Mouse (Mus musculus): ENCODE measurements at regions not wholly inside any gene's neighbourhood (a gene's known extent, or its start where the extent isn't known, plus 50 kb on each side); places are given as distances from the start of the nearest gene placed in this dataset.

DNA sequence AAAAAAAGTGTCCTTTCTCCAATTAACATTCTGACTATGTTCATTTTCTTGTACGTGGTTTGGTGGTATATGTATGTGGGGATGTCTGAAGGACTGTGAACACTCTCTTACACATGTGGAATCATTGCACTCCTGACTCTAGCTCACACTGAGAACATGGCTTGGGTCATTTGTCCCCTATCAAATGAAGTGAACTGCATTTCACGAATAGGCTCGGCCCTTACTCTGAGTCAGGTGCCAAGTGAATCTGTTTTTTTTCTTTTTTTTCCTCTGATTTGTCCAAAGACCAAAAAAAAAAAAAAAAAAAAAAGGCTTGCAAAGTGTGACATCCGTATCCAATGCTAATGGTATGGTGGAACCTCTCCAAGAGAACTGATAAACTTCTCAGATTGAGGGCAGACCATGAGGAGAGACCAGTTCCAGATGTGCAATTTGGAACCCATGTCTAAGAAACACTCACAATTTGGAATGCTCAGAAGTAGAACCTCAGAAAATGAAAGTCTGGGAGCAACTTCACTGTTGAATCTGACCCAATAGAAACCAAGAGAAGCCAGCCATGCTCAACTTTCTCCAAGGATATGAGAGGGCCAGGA is 631.7 kb upstream of the Fam160b2 start:
- DNase-seq (ENCODE audit: low spot score in 2 of 2) = no peak

DNA sequence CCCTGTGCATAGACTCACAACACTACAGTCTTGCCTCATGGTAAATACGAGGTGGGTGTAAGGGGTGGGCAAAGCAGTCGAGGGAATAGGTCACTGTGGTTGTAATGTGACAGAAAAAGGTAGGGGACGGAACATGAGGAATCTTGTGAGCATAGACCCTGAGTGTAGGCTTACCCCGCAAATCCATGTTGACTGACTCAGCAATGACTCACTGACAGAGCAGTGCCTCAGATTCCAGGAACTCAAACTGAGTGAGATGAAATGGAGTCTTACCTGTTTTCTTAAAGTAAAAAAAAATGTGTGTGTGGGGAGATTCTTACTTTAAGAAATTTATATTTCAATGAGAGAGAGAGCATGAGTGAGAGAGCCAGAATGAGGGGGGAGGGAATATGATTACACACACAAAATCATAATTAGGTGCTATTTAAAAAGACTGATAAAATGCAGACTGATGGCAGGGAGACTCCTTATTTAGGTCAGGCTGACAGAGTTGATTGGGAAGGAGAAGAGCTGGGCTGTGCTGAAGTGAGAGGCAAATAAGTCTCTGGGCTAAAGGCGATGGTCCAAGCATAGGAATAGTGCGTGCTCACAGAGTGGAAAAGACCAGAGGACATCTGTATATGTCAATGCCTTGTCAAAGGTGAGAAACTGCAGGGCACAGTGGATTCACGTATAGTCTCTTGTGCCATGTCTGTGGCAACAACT is 631.0 kb upstream of the Fam160b2 start:
- DNase-seq (ENCODE audit: low spot score in 2 of 2) = no peak

DNA sequence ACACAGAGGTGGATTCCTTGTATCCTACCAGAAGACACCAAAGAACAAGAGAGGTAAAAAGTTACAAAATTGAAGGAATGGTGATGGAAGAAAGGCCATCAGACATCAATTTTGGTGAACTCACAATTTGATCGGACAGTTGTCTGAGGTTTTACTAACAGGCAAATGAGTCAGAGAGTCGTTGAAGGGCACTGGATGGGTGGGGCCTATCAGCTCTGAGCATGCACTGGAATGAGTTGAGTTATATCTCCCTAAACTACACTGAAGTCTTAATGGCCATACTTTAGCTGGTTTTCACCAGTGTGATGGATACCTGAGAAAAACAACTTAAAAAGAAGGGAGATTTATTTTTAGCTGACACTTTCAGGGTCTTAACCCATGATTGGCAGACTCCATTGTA is 630.3 kb upstream of the Fam160b2 start:
- DNase-seq (ENCODE audit: low spot score in 2 of 2) = no peak

DNA sequence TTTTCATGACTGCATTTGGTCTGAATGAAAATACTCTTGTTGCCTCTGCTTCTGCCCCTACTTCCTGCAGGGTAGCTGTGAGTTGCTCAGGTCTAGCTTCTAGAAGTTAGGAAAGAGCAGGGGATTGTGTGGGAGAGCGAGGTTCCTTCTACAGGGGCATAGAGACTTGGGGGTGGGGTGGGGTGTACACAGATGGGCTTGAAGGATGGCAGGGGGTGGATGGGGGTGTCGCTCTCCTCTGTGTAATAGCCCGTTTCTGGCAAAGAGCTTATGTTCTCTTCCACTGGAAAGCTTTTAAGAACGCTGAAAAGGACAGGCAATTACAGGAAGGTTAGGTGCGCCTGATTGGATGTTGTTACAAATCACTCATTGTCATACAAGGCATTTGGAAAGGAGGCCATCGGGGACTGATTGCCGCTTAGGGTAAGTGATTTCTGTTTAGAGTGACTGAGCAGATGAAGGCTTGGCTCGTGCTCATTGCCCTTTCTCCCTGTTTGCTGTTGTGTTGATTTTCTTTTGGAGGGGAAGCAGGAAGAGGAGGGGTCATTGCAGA is 629.3 kb upstream of the Fam160b2 start:
- no peak for DNase-seq (ENCODE audit: low spot score in 2 of 2)

DNA sequence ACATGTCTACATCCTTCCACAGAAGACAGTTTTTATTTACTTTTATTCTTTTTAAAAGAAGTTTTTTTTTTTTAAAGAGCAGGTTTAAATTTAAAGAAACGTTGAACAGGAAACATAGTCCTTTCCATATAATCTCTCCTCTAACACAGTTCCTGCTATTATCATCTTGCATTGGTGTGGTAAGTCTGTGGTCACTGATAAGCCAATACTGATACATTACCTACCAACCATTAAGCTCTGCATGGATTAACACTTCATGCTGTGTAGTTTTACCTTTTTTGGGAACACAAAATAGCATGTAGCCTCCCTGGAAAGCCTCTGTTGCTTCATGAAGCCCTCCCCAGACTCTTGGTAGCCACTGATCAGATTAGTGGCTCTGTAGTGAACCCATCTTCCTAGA is 617.4 kb upstream of the Fam160b2 start:
- DNase-seq (ENCODE audit: low spot score in 2 of 2) = no peak

DNA sequence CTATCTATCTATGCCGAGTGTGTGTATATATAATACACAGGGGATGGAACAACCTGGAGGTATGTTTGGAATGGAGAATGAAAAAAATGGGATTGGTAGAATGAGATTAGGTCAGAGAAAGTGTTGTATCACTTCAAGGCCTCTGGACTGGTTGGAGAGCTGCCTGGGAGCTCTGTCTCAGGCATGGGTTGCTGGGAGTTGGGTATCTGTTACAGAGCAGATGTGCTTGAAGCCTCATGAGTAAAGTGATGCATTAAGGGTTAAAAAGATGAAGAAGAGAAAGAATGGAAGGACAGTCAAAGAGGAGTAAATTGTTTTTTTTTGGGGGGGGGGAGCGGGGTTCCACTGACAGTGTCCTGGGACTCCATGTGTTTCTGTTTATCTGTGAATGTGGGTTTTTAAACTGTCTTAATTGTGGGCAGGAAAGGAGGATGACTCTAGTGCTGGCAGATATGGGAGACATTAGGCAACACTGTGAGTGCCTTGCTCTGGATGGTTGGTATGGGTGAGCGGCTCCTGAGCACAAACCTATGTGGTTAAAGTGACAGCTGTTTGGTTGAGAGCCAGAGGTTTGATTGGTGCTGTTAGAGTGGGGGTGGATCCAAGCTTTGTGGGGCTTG is 611.8 kb upstream of the Fam160b2 start:
- DNase-seq (ENCODE audit: low spot score in 2 of 2) = no peak

DNA sequence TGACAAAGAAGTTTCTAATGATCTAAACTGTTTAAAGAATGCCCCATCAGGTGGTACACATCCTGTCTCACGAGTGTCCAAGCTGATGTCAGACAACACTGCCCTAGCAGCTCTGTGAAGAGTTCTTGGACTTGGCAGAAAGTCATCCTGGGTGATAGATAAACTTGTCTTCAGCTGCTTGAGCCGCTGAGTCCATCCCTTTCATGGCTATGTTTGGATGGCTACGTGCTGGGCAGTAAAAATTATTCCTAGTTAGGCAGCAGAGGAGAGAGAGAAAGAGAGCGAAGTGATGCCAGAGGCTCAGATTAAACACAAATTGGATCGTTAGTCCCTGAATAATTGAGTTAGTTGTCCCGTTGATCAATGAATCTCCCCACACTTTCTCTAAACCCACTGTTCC is 603.8 kb upstream of the Fam160b2 start:
- DNase-seq (ENCODE audit: low spot score in 2 of 2) = no peak

DNA sequence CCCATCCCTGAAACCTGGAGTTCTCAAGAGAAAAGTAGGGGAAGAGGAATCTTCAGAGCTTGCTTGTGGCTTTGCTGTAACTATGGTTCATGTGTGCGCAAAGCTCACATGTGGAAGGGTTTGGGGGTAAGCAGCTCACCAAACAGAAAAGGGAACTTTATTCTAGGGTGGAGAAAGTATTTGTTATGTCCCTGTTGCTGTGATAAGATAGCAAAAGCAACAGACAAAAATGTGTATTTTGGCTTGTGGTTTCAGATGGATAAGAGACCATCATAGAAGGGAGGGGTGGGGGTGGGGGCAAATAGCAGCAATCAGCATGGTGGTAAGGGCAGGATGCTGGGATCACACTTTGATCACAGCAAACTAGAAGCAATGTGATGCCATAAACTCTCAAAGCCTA is 601.3 kb upstream of the Fam160b2 start:
- DNase-seq (ENCODE audit: low spot score in 2 of 2) = no peak

DNA sequence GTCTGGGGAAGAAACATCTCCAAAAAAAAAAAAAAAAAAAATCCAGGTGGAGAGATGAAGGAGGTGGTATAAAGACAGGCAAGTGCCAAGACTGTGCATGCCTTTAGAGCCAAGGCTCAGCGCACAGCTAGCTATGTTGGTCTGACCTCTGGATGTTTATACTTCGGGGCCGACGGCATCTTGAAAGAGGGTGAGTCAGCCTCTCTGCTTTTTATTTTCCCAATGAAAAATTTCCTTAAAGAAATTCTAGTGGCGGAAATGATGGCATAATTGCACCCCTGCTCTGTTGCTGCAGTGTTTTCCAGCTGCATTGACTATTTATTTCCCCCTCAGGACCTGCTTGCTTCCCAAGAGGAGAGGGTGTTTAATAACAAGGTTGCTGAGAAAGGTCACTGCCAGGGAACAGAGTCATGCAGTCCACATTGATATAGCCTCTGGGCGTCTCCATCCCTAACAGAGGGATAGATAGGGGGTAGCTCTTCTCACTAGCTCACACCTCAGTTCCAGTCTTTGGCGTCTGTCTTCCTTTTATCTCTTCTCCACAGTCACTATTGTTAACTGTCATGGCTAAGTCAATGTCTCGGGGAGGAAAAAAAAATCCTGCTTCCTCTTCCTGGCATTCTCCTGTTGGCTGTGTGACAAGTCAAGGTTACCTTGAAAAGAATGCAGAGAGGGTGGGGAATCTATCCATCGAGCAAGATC is 599.7 kb upstream of the Fam160b2 start:
- DNase-seq (ENCODE audit: low spot score in 2 of 2) = no peak

DNA sequence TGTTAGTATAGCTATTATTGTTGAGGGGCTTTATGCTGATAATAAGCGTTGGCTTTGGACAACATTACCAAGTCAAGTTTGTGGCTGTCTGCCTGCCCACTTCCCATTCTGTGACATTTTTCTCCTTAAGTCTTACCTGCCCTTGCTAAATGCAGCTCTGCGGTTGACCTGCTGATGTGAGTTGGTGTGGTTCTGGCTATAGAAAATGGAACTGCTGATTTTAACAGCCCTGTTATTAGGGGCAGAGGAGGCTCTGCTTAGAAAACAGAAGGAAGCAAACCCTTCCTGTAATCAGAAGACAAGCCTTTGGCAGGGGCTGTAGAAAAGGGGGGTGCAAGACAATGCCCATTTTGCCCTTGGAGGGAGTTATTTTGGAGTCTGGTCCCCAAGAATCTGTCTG is 594.6 kb upstream of the Fam160b2 start:
- DNase-seq (ENCODE audit: low spot score in 2 of 2) = no peak

DNA sequence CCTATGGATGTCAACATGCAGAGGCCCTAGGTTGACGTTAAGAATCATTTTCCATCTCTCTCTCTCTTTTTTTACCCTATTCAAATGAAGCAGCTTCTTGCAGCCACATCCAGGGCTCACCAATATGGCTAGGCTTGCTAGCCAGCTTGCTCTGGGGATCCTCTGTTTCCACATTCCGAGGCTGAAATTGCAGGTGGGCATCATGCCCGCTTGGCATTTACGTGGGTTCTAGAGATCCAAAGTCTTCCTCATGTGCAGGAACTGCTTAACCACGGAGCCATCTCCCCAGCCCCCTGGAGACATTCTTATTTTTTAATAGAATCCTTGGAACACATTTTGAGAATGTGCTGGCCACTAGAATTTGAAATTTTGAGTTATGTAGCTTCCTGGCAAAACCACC is 592.9 kb upstream of the Fam160b2 start:
- no peak for DNase-seq (ENCODE audit: low spot score in 2 of 2)

DNA sequence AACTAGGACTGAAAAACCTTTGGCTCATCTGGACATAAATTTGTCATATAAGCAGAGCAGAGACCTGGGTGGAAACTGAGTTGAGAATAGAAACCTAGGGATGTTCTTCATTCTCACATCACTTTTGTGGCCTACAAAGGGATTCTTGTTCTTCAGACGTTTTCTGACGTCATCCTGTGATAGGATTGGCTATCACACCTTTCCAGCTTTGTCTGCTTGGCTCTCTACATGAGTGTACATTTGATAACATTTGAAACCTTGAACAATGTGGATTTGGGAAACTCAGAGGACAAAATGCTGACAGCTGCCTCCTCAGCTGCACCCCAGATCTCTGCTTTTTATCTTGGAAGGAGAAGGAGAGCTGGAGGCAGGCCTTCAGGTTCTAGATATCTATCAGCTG is 589.7 kb upstream of the Fam160b2 start:
- no peak for DNase-seq (ENCODE audit: low spot score in 2 of 2)

DNA sequence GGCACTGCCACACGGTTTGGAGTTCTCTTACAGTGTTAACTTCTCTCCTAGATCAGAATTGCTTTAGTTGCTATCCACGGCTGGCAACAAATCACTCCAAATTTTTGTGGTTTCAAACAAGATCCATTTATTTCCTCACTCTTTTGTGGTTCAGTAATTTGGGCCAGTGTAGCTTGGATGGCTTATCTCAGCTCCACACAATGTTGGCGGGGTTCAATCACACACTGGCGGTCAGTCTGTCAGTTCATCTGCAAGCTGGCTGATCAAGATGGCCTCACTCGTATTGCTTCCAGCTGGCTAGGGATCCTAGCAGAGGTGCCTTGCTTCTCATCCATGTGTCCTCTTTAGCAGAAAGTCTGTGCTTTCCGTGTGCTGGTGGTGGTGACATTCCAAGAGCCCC is 577.7 kb upstream of the Fam160b2 start:
- DNase-seq (ENCODE audit: low spot score in 2 of 2) = no peak

DNA sequence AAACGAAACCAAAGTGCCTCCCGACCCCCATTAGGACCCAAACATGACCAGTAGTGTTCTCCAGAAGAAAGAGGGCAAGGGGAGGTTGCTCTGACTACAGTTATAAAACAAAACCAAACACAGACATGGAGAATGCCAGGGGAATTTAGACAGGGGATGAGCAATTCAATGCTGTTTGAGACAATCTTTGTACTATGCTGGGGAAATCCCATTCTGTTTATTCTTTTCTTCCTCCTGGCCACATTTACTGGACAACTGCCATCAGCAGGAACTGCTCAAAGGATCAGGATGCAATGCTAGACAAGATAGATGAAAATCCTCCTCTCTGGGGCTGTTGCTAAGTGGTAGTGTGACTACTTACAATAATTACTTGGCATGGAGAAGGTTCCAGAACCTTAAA is 574.5 kb upstream of the Fam160b2 start:
- no peak for DNase-seq (ENCODE audit: low spot score in 2 of 2)

DNA sequence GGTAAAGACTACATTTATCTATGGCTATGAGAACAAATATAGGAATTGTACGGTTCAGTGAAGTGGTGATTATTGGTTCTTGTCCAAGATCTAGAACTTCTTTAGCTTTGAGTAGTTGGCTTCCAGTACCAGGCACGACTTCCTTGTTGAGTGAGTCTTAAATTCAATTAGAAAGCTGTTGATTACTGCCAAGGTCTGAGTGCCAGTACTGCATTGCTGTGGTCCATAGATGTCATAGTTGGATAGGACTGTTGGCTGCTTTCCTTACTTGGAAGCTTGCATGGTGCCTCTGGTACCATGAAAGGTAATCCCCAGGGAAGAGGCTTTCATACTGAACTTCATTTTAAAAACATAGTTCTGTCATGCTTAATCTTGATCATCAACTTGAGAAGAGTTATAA is 559.9 kb upstream of the Fam160b2 start:
- no peak for DNase-seq (ENCODE audit: low spot score in 2 of 2)

DNA sequence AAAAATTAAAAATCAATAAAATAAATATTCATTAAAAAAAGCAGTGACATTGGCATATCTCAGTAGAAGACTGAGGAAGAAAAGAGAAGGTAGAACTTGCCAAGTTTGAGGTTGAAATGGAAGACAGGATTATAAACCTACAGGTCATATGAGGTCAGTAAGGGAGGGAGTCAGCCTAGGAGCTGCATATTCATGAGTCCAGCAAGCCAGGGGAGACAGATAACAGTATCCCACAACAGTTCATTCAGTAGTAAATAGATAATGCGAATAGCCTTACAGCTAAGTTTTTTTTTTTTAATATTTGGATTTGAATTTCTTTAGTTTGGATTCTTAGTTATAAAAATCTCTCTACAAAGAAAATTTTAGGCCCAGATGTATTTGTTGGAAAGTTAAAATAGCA is 542.8 kb upstream of the Fam160b2 start:
- no peak for DNase-seq (ENCODE audit: low spot score in 2 of 2)

DNA sequence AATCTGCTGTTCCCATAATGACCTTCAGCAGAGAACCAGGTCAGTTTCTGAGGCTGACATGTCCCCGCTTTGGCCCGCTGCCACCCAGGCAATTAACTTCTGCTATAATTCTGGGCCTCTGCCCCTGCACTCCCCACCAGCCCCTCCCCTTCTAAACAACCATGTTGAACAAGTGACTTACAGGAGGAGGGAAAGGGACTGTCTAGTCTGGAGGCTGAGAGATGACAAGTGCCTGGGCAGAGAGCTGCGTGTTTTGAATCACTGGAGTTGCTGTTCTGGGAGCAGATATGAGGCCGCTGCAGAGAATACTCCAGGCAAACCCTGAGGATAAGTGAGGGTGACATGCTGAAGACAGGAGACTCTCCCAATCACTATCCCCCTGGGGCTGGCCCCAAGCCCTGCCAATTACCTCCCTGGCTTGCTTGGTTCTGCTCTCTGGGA is 530.2 kb upstream of the Fam160b2 start:
- no peak for DNase-seq (ENCODE audit: low spot score in 2 of 2)

DNA sequence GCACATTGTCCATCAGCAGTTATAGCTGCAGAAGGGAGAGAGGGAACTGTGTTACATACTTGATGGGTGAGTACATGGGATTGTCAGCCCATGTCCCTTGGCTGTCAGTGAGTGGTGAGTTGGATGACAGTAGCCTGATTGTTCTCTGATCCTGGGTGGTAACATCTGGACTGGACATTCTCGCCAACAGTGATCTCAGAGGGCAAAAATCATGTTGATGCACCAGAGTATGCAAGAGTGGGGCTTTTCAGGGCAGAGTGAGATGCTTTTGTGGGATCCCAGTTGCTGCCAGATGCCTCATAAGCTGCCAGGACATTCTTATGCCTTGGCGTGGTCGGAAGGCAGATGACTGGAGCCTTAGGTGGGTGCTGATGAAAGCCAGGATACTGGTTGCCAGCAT is 528.9 kb upstream of the Fam160b2 start:
- peak in 1 of 2 experiments; percentile 14 for DNase-seq (ENCODE audit: low spot score in 2 of 2)

DNA sequence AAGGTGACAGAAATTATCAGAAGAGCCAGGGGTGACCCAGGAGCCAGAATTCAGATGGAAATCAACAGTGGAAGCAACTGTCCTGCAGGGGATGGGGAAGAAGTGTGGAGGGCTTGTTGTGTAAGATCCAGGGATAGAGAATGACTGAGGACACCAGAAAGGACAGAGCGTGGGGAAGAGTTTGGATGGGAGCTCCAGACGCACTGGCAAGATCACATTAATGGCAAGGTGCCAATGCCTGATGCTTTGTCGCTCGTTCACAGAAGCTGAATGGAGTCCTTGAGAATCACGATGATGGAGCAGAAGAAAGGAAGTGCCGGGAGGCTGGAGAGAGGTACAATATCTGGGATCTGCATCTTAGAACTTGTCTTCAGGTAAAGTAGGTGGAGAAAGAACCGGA is 519.0 kb upstream of the Fam160b2 start:
- no peak for DNase-seq (ENCODE audit: low spot score in 2 of 2)

DNA sequence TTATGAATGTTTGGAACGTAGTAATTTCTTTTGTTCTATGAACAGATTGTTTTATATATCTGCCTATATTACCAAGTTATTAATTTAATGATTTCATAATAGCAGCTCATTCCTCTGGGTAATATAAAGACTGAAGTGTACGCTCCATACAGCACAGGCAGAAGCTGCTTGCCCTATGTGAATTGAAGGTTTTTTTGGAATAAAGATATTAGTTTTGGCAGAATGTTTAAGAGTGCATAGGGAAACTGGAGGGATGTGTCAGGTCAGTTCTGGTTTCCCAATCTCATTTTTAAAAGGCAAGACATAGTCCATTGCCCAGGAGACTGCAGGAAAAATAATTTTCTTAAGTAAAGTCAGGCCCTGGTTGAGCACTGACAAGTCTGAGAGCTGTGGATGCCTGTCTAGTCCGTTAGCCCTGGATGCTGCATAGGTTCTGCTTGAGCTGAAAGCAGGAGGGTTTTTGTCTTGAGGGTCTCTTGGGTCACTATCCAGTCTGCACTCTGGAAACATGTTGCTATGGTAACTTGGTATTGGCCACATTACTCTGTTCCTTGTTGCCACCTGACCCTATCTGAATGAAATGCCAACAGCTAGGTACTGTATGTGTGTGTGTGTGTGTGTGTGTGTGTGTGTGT is 516.3 kb upstream of the Fam160b2 start:
- no peak for DNase-seq (ENCODE audit: low spot score in 2 of 2)

DNA sequence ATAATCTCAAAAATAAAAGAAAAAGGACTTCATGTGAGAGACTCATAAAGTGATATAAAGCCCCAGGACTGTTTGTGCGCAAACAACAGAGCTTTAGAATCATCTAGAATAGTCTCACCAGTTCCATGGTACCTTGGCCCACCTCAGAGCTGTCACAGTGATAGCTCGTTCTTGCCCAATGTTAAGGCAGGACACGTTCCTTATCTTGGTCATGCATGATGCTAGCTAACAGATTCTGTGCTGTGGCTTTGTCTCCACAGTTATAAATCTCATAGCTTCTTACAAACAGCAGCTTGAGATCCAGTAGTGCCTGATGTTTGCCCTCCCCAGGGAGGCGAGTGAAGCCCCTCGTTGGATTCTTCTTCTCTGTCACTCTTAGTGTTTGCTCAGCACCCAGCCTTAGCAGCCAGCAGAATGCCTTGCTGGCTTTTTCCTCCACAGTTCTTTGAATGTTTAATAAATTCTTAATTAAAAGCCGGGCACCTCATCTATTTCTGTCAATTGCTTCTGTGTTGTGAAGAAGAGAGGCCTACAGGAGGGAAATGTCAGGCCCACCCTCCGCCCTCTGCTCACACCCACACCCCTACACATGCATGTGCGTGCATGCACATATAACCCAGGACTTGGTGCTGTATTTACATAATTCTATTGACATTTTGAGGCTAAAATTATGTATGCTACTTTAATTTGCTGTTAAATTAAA is 515.6 kb upstream of the Fam160b2 start:
- no peak for DNase-seq (ENCODE audit: low spot score in 2 of 2)
